Mouse (Mus musculus): ENCODE results near the gene Defb7.

Defb7 gene

DNA sequence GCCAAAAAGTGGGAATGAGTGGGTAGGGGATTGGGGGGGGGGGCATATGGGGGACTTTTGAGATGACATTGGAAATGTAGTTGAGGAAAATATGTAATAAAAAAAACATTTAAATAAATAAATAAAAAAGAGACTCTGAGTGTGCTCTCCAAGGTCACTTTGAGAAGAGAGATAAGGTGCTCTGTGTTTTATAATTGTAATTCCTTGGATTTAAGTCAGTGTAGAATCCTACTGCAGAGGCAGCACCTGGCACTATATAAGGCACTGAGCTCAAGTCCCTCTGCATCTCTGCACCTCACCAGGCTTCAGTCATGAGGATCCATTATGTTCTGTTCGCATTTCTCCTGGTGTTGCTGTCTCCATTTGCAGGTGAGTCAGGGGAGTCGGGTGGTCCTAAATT is at the start of gene Defb7:
Defb7 (plus strand) TSS at position 301 of the 400 bp plus-strand sequence.
- no peak for DNase-seq (ENCODE audit: low spot score in 2 of 2)

DNA sequence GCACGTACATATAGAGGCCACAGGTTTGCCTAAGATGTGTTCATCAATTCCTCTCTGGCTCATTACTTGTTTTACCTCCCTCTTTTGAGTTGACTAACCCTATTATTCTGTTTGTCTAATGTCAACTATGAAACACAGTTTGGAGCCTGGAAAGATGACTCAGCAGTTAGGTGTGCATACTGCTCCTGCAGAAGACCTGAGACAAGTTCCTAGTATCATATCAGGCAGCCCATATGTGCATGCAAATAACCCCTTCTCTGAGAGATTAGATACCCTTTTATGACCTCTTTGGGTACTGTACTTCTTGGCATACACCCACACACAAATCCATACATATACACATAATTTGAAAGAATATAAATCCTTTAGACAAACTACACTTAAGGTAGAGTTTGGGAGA is 48.5 kb upstream of the Defb7 start:
- DNase-seq (ENCODE audit: low spot score in 2 of 2) = no peak

DNA sequence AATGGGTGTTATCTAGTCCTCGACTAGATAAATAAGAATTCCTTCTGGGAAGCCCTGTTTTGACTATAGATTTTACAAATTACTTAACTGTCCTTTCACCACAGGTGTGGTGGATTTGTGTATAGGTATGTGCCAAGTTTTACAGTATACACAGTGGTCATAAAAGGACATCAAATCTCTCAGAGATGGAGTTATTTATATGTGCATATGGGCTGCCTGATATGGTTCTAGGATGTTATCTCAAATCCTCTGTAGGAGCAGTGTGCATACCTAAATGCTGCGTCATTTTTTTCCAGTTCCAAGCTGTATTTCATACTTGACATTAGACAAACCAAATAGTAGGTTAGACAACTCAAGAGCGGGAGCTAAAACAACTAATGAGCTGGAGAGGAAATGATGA is 33.5 kb upstream of the Defb7 start:
- DNase-seq (ENCODE audit: low spot score in 2 of 2) = no peak

DNA sequence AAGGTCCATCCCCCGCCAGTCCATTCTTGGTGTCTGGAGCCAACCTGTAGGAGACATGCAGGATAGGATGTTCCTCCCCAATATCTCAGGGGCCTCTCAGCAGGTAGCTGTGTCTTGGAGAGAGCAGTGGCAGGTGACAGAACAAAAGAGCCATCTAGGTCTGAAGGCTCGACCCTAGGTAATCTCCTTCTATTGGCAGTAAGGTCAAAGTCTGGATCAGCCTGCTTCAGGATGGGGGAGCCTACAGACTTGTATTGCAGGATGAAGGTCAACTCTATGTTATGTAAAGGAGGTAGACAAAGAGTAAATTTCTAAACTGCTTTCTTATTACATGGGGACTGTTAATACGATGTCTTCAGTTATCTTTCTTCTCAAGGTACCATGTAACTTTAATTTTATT is 25.9 kb upstream of the Defb7 start:
- no peak for DNase-seq (ENCODE audit: low spot score in 2 of 2)

DNA sequence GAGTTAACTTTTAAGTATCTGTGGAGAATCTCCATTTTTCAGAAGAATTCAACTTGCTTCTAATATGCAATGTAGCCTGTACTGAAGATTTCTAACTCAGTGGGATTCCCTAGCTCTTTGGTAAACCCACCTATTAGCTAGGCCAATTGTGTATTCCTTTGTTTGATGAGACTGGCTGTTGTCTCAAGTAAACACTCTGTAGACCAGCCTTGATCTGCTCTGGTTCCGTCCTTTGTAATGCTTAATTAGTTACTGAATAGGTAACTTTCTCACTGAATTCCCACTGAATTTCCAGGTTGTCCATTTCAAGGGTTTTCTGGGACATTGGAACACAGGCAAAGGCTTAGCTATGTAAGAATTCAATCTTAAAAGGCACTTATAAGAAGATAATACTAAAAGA is 5.6 kb downstream of the Defb7 start:
- no peak for DNase-seq (ENCODE audit: low spot score in 2 of 2)

DNA sequence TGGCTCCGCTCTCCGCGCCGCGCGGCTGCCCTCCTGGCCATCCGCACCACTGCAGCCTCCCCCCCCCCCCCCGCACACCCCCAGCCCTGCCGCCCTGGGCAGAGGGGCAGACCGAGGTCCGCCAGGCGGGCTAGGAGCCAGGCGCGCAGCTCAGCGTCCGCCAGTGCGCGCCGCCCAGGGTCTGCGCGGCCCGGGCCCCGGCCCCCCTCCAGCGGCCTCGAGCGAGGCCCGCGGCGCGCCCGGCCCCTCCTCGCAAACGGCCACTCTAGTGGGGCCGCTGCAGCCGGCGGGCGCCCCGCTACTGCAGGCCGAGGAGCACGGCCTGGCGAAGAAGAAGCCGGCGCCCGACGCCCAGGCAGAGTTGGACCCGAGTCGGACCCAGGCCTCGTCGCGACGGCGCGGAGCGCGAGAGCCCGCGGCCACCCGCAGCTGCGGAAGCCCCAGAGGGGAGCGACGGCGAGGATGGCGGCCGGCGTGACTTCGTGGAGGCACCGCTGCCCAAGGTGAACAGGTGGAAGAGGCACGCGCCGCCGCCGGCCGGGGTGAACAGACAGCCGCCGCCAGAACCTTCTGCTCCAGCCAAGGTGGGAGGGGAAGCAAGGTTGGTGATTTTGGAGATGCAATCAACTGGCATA is 40.4 kb downstream of the Defb7 start:
- DNase-seq (ENCODE audit: low spot score in 2 of 2) = peak in 1 of 2 experiments; percentile 2

DNA sequence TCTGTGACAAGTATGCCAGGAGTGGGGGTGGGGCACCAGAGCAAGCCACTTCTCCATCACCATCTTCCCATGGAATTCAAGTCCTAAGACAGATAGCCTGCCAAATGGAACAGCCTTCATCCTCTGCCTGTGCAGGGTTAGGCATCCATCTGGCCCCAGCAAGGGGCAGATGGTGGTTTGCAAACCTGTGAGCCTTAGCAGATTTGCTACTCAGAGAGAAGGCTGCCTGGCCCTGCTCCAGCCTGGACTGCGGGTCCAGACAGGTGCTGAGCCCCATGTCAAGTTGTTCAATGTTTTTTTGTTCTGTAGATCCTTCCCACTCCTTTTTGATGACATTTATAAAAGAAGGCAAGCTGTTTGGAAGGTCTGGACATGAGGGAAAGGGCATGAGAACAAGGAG is 45.5 kb downstream of the Defb7 start:
- no peak for DNase-seq (ENCODE audit: low spot score in 2 of 2)

Data from cerebellum, postnatal 4 days (tissue).